Mouse (Mus musculus): ENCODE results near the gene Sac3d1. TPM values are rescaled to one million over a fixed set of nuclear protein-coding genes. Genes with fewer than 3 reads are reported as not detected.
"Not testable (repeated sequence)": the region's sequence is repeated elsewhere in the genome, so short reads cannot be mapped to it uniquely, and the experiment has no call there.

Sac3d1 gene
- polyA plus RNA-seq, 1 experiment from 2014 or later: 53.5 TPM

- not testable (repeated sequence) for H3K4me2 ChIP-seq (replicated peaks); H3K27ac ChIP-seq; ATAC-seq (ENCODE audit: low FRiP score, low read depth); H3K4me3 ChIP-seq; H3K9ac ChIP-seq; H3K9me3 ChIP-seq; H3K27me3 ChIP-seq (replicated peaks); H3K4me1 ChIP-seq
- peaks cover 38% of the 10 kb centered on the region for H3K36me3 ChIP-seq
- WGBS: 50% methylated on average over 1 of the region's 1 CpGs
Observed at GRCm38 (mm10) chr19:6133197-6133596, 14.7 kb upstream of the Sac3d1 start.

- 87% methylated on average over 7 of the region's 7 CpGs for WGBS
- peaks cover 31% of the 10 kb centered on the region for H3K36me3 ChIP-seq
Observed at GRCm38 (mm10) chr19:6132171-6132827, 13.8 kb upstream of the Sac3d1 start.

GRCm38 (mm10) chr19:6130414-6131128 lies 12.1 kb upstream of the Sac3d1 start:
- H3K36me3 ChIP-seq: peaks cover 15% of the 10 kb centered on the region
- not testable (repeated sequence) for H3K4me1 ChIP-seq; H3K9me3 ChIP-seq; ATAC-seq (ENCODE audit: low FRiP score, low read depth); H3K27ac ChIP-seq; H3K4me2 ChIP-seq (replicated peaks); H3K4me3 ChIP-seq; H3K27me3 ChIP-seq (replicated peaks); H3K9ac ChIP-seq
- 82% methylated on average over 7 of the region's 7 CpGs for WGBS

More at GRCm38 (mm10) chr19:6132171-6132827, 13.8 kb upstream of the Sac3d1 start:
- H3K9me3 ChIP-seq: no peaks in the 10 kb centered on the region
- H3K27me3 ChIP-seq (replicated peaks): no peaks in the 10 kb centered on the region
- no peak overlapping the region for H3K4me3 ChIP-seq
- peaks cover 5% of the 10 kb centered on the region; the same call in 1 of the 2 replicates for H3K4me1 ChIP-seq
- H3K4me2 ChIP-seq (replicated peaks): no peak overlapping the region
- no peak overlapping the region for H3K9ac ChIP-seq
- H3K27ac ChIP-seq: no peak overlapping the region
- no peak for ATAC-seq (ENCODE audit: low FRiP score, low read depth)

- peaks cover 5% of the 10 kb centered on the region; the same call in 1 of the 2 replicates for H3K4me1 ChIP-seq
- peak; percentile 93 for ATAC-seq (ENCODE audit: low FRiP score, low read depth)
Observed at GRCm38 (mm10) chr19:6127760-6128341, 9.4 kb upstream of the Sac3d1 start, which contains the start of gene Snx15. Gene Snx15, minus strand, starts transcription at chr19:6128304.

GRCm38 (mm10) chr19:6126789-6127580 lies 8.5 kb upstream of the Sac3d1 start:
- peak overlapping the region; percentile 66; the same call in 1 of the 2 replicates for H3K9ac ChIP-seq
- peak overlapping the region; percentile 52 for H3K4me3 ChIP-seq
- no peak overlapping the region for H3K27ac ChIP-seq
- peaks cover 5% of the 10 kb centered on the region; the same call in 1 of the 2 replicates for H3K4me1 ChIP-seq
- H3K9me3 ChIP-seq: no peaks in the 10 kb centered on the region
- 74% methylated on average over 10 of the region's 10 CpGs for WGBS
- no peaks in the 10 kb centered on the region for H3K27me3 ChIP-seq (replicated peaks)
- no peaks in the 10 kb centered on the region; the same call in 1 of the 2 replicates for H3K36me3 ChIP-seq
- ATAC-seq (ENCODE audit: low FRiP score, low read depth): no peak
- H3K4me2 ChIP-seq (replicated peaks): peak overlapping the region; percentile 70

More at GRCm38 (mm10) chr19:6127760-6128341, 9.4 kb upstream of the Sac3d1 start, which contains the start of gene Snx15:
- Histone ChIP-seq H3K36me3 (no peaks in the 10 kb centered on the region), H3K4me2 (replicated peaks) (peak within 1 kb of the TSS; percentile 70), H3K9ac (peak within 1 kb of the TSS; percentile 66), H3K27ac (peak within 1 kb of the TSS; percentile 81), H3K27me3 (replicated peaks) (no peaks in the 10 kb centered on the region), H3K9me3 (no peaks in the 10 kb centered on the region), H3K4me3 (peak within 1 kb of the TSS; percentile 52)
- under 1% methylated on average over 32 of the region's 32 CpGs for WGBS

GRCm38 (mm10) chr19:6126289-6126688 lies 7.8 kb upstream of the Sac3d1 start:
- Histone ChIP-seq H3K4me2 (replicated peaks) (no peak overlapping the region), H3K36me3 (peaks cover 7% of the 10 kb centered on the region; the same call in 1 of the 2 replicates), H3K9me3 (no peaks in the 10 kb centered on the region), H3K4me3 (no peak overlapping the region), H3K27ac (no peak overlapping the region), H3K27me3 (replicated peaks) (no peaks in the 10 kb centered on the region), H3K4me1 (peaks cover 5% of the 10 kb centered on the region; the same call in 1 of the 2 replicates), H3K9ac (no peak overlapping the region)
- no peak for ATAC-seq (ENCODE audit: low FRiP score, low read depth)
- 29% methylated on average over 4 of the region's 4 CpGs for WGBS

GRCm38 (mm10) chr19:6124898-6125297 lies 6.4 kb upstream of the Sac3d1 start:
- H3K36me3 ChIP-seq: peaks cover 8% of the 10 kb centered on the region; the same call in 1 of the 2 replicates
- ATAC-seq (ENCODE audit: low FRiP score, low read depth): no peak
- no peak overlapping the region for H3K27ac ChIP-seq
- no peak overlapping the region for H3K9ac ChIP-seq
- H3K9me3 ChIP-seq: no peaks in the 10 kb centered on the region
- WGBS: 85% methylated on average over 2 of the region's 2 CpGs
- peaks cover 5% of the 10 kb centered on the region; the same call in 1 of the 2 replicates for H3K4me1 ChIP-seq
- no peak overlapping the region for H3K4me3 ChIP-seq
- H3K27me3 ChIP-seq (replicated peaks): no peaks in the 10 kb centered on the region
- no peak overlapping the region for H3K4me2 ChIP-seq (replicated peaks)

GRCm38 (mm10) chr19:6123330-6123729 lies 4.9 kb upstream of the Sac3d1 start:
- H3K27ac ChIP-seq: no peak overlapping the region
- H3K9ac ChIP-seq: no peak overlapping the region
- H3K4me1 ChIP-seq: peaks cover 11% of the 10 kb centered on the region
- H3K4me2 ChIP-seq (replicated peaks): no peak overlapping the region
- H3K27me3 ChIP-seq (replicated peaks): no peaks in the 10 kb centered on the region
- H3K36me3 ChIP-seq: peaks cover 8% of the 10 kb centered on the region; the same call in 1 of the 2 replicates
- no peak overlapping the region for H3K4me3 ChIP-seq
- no peak for ATAC-seq (ENCODE audit: low FRiP score, low read depth)
- WGBS: 69% methylated on average over 8 of the region's 8 CpGs
- no peaks in the 10 kb centered on the region for H3K9me3 ChIP-seq

GRCm38 (mm10) chr19:6121761-6122160 lies 3.3 kb upstream of the Sac3d1 start:
- Histone ChIP-seq H3K9me3 (no peaks in the 10 kb centered on the region), H3K36me3 (peaks cover 8% of the 10 kb centered on the region; the same call in 1 of the 2 replicates), H3K4me1 (peaks cover 20% of the 10 kb centered on the region), H3K9ac (no peak overlapping the region), H3K27me3 (replicated peaks) (no peaks in the 10 kb centered on the region), H3K4me2 (replicated peaks) (no peak overlapping the region; the same call in 1 of the 2 replicates), H3K4me3 (no peak overlapping the region), H3K27ac (no peak overlapping the region)
- no peak for ATAC-seq (ENCODE audit: low FRiP score, low read depth)
- 35% methylated on average over 19 of the region's 19 CpGs for WGBS

- no peaks in the 10 kb centered on the region for H3K9me3 ChIP-seq
- peaks cover 25% of the 10 kb centered on the region for H3K4me1 ChIP-seq
- no peaks in the 10 kb centered on the region for H3K27me3 ChIP-seq (replicated peaks)
- H3K9ac ChIP-seq: peak overlapping the region; percentile 92; the same call in 1 of the 2 replicates
- peak overlapping the region; percentile 86 for H3K4me3 ChIP-seq
- H3K27ac ChIP-seq: 0 out of 2 replicates have a peak overlapping the region, but pooled peaks have one; percentile 20
- H3K36me3 ChIP-seq: peaks cover 32% of the 10 kb centered on the region
- WGBS: 2% methylated on average over 8 of the region's 8 CpGs
- peak overlapping the region; percentile 95 for H3K4me2 ChIP-seq (replicated peaks)
- peak; percentile 35 for ATAC-seq (ENCODE audit: low FRiP score, low read depth)
Observed at GRCm38 (mm10) chr19:6118677-6119185, 281 bp upstream of the Sac3d1 start.

- H3K9me3 ChIP-seq: no peaks in the 10 kb centered on the region
- H3K4me3 ChIP-seq: peak overlapping the region; percentile 86
- no peaks in the 10 kb centered on the region for H3K27me3 ChIP-seq (replicated peaks)
- WGBS: 6% methylated on average over 32 of the region's 32 CpGs
- peak overlapping the region; percentile 86 for H3K27ac ChIP-seq
- peaks cover 25% of the 10 kb centered on the region for H3K4me1 ChIP-seq
- H3K9ac ChIP-seq: peak overlapping the region; percentile 92
- H3K4me2 ChIP-seq (replicated peaks): peak overlapping the region; percentile 95
- H3K36me3 ChIP-seq: peaks cover 34% of the 10 kb centered on the region
- no peak; the same call in 1 of the 2 replicates for ATAC-seq (ENCODE audit: low FRiP score, low read depth)
Observed at GRCm38 (mm10) chr19:6117346-6117985, 984 bp downstream of the Sac3d1 start.
